Mouse (Mus musculus): ENCODE results near the gene Rbfox2. TPM values are rescaled to one million over a fixed set of nuclear protein-coding genes. Genes with fewer than 3 reads are reported as not detected.

Gene Rbfox2
- polyA plus RNA-seq, 1 experiment from 2014 or later: 16.8 TPM

GRCm38 (mm10) chr15:77220833-77221232 is 86.0 kb downstream of the Rbfox2 start:
- 68% methylated on average over 4 of the region's 4 CpGs for WGBS
- ATAC-seq: no peak
- no peaks in the 10 kb centered on the region for H3K27me3 ChIP-seq (replicated peaks; ENCODE audit: control insufficient read depth, insufficient read depth, low read length)

GRCm38 (mm10) chr15:77220137-77220536 is 86.7 kb downstream of the Rbfox2 start:
- Histone ChIP-seq H3K9ac (ENCODE audit: low read depth, low read length) (no peak overlapping the region), H3K27me3 (replicated peaks; ENCODE audit: control insufficient read depth, insufficient read depth, low read length) (no peaks in the 10 kb centered on the region), H3K4me1 (replicated peaks; ENCODE audit: control insufficient read depth, insufficient read depth, low read length) (0 out of 2 replicates have a peak, but pooled peaks cover 10% of the 10 kb centered on the region), H3K4me2 (replicated peaks; ENCODE audit: low read depth) (no peak overlapping the region), H3K36me3 (ENCODE audit: control insufficient read depth, insufficient read depth) (peaks cover 4% of the 10 kb centered on the region; the same call in 1 of the 2 replicates), H3K27ac (ENCODE audit: low read depth, low read length) (no peak overlapping the region), H3K4me3 (ENCODE audit: low read depth, low read length) (no peak overlapping the region), H3K9me3 (ENCODE audit: control insufficient read depth) (no peaks in the 10 kb centered on the region)
- peak; percentile 66; the same call in 1 of the 2 replicates for ATAC-seq
- TF ChIP-seq CTCF (IDR thresholded peaks at IDR 0.05; ENCODE audit: low read depth): peak; percentile 86

More at GRCm38 (mm10) chr15:77220833-77221232, 86.0 kb downstream of the Rbfox2 start:
- H3K9ac ChIP-seq (ENCODE audit: low read depth, low read length): no peak overlapping the region
- no peak for TF ChIP-seq CTCF (IDR thresholded peaks at IDR 0.05; ENCODE audit: low read depth)
- no peak overlapping the region for H3K4me2 ChIP-seq (replicated peaks; ENCODE audit: low read depth)
- H3K4me3 ChIP-seq (ENCODE audit: low read depth, low read length): no peak overlapping the region
- H3K36me3 ChIP-seq (ENCODE audit: control insufficient read depth, insufficient read depth): peaks cover 4% of the 10 kb centered on the region; the same call in 1 of the 2 replicates
- H3K4me1 ChIP-seq (replicated peaks; ENCODE audit: control insufficient read depth, insufficient read depth, low read length): 0 out of 2 replicates have a peak, but pooled peaks cover 10% of the 10 kb centered on the region
- H3K27ac ChIP-seq (ENCODE audit: low read depth, low read length): no peak overlapping the region
- no peaks in the 10 kb centered on the region for H3K9me3 ChIP-seq (ENCODE audit: control insufficient read depth)

DNA sequence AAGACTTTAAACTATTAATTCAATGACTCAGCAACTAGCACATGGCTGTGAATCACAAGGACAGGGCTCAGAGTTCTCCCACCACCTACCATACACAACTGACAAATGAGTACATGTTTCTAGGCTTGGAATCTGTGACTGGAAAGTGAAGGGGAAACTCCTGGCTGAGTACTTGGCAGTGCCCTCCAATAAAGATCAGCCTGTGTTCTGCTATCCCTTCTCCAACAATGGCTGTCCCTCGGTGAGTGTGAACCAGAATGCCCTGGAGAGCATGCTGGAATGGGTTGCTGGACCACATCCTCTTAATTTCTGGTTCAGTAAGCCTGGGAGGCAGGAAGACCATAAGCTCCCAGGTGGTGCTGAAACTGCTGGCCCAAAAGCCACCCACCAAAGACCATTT is 87.2 kb downstream of the Rbfox2 start:
- no peak overlapping the region for H3K27ac ChIP-seq (ENCODE audit: low read depth, low read length)
- no peak for ATAC-seq
- no peak overlapping the region for H3K9ac ChIP-seq (ENCODE audit: low read depth, low read length)
- peaks cover 4% of the 10 kb centered on the region; the same call in 1 of the 2 replicates for H3K36me3 ChIP-seq (ENCODE audit: control insufficient read depth, insufficient read depth)
- TF ChIP-seq CTCF (IDR thresholded peaks at IDR 0.05; ENCODE audit: low read depth): no peak
- WGBS: 76% methylated on average over 1 of the region's 1 CpGs
- 0 out of 2 replicates have a peak, but pooled peaks cover 10% of the 10 kb centered on the region for H3K4me1 ChIP-seq (replicated peaks; ENCODE audit: control insufficient read depth, insufficient read depth, low read length)
- no peaks in the 10 kb centered on the region for H3K9me3 ChIP-seq (ENCODE audit: control insufficient read depth)
- no peaks in the 10 kb centered on the region for H3K27me3 ChIP-seq (replicated peaks; ENCODE audit: control insufficient read depth, insufficient read depth, low read length)
- no peak overlapping the region for H3K4me3 ChIP-seq (ENCODE audit: low read depth, low read length)
- H3K4me2 ChIP-seq (replicated peaks; ENCODE audit: low read depth): no peak overlapping the region

DNA sequence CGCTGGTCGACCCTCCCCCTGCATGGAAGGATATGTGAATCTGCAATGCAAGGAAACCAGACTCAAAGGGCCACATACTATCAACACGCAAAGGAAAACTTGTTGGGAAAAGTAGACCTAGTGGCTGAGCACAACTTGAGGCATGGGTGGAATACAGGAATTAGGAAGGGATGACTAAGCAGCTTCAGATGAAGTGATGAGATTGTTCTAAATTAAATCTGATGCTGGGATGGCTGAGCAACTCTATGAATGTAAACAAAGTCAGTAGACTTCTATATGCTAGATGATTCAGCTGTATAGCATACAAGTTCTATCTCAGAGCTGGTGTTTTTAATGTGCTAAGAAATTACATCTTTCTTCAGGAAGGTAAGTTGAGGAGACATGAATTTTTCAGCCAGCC is 88.8 kb downstream of the Rbfox2 start:
- TF ChIP-seq CTCF (IDR thresholded peaks at IDR 0.05; ENCODE audit: low read depth): no peak
- H3K36me3 ChIP-seq (ENCODE audit: control insufficient read depth, insufficient read depth): no peaks in the 10 kb centered on the region
- H3K4me1 ChIP-seq (replicated peaks; ENCODE audit: control insufficient read depth, insufficient read depth, low read length): 0 out of 2 replicates have a peak, but pooled peaks cover 10% of the 10 kb centered on the region
- no peak overlapping the region for H3K4me3 ChIP-seq (ENCODE audit: low read depth, low read length)
- no peaks in the 10 kb centered on the region for H3K27me3 ChIP-seq (replicated peaks; ENCODE audit: control insufficient read depth, insufficient read depth, low read length)
- 90% methylated on average over 3 of the region's 3 CpGs for WGBS
- no peak overlapping the region for H3K9ac ChIP-seq (ENCODE audit: low read depth, low read length)
- no peak for ATAC-seq
- H3K9me3 ChIP-seq (ENCODE audit: control insufficient read depth): no peaks in the 10 kb centered on the region
- H3K4me2 ChIP-seq (replicated peaks; ENCODE audit: low read depth): no peak overlapping the region
- no peak overlapping the region for H3K27ac ChIP-seq (ENCODE audit: low read depth, low read length)

- Histone ChIP-seq H3K27me3 (replicated peaks; ENCODE audit: control insufficient read depth, insufficient read depth, low read length) (no peaks in the 10 kb centered on the region), H3K9ac (ENCODE audit: low read depth, low read length) (no peak overlapping the region), H3K4me1 (replicated peaks; ENCODE audit: control insufficient read depth, insufficient read depth, low read length) (0 out of 2 replicates have a peak, but pooled peaks cover 10% of the 10 kb centered on the region), H3K4me2 (replicated peaks; ENCODE audit: low read depth) (no peak overlapping the region), H3K27ac (ENCODE audit: low read depth, low read length) (no peak overlapping the region), H3K4me3 (ENCODE audit: low read depth, low read length) (no peak overlapping the region), H3K9me3 (ENCODE audit: control insufficient read depth) (no peaks in the 10 kb centered on the region), H3K36me3 (ENCODE audit: control insufficient read depth, insufficient read depth) (no peaks in the 10 kb centered on the region)
- no peak for TF ChIP-seq CTCF (IDR thresholded peaks at IDR 0.05; ENCODE audit: low read depth)
- WGBS: 74% methylated on average over 1 of the region's 1 CpGs
- no peak for ATAC-seq
Observed at GRCm38 (mm10) chr15:77217523-77217922, 89.3 kb downstream of the Rbfox2 start.

GRCm38 (mm10) chr15:77216704-77217103 is 90.1 kb downstream of the Rbfox2 start:
- TF ChIP-seq CTCF (IDR thresholded peaks at IDR 0.05; ENCODE audit: low read depth): no peak
- Histone ChIP-seq H3K4me1 (replicated peaks; ENCODE audit: control insufficient read depth, insufficient read depth, low read length) (0 out of 2 replicates have a peak, but pooled peaks cover 7% of the 10 kb centered on the region), H3K27me3 (replicated peaks; ENCODE audit: control insufficient read depth, insufficient read depth, low read length) (no peaks in the 10 kb centered on the region), H3K9ac (ENCODE audit: low read depth, low read length) (no peak overlapping the region), H3K4me2 (replicated peaks; ENCODE audit: low read depth) (no peak overlapping the region), H3K9me3 (ENCODE audit: control insufficient read depth) (no peaks in the 10 kb centered on the region), H3K36me3 (ENCODE audit: control insufficient read depth, insufficient read depth) (no peaks in the 10 kb centered on the region), H3K27ac (ENCODE audit: low read depth, low read length) (no peak overlapping the region), H3K4me3 (ENCODE audit: low read depth, low read length) (no peak overlapping the region)
- ATAC-seq: no peak
- WGBS: 80% methylated on average over 6 of the region's 6 CpGs

Data from intestine, postnatal 0 days (tissue).